Mouse (Mus musculus): ENCODE results near the gene 2010300C02Rik.

- TF ChIP-seq POLR2A (IDR thresholded peaks at IDR 0.05; ENCODE audit: borderline replicate concordance, extremely low read depth, low read depth, low read length) (no peak), CTCF (IDR thresholded peaks at IDR 0.05; ENCODE audit: insufficient read depth, low read length) (no peak)
Measured at GRCm38 (mm10) chr1:37641361-37641760, 78.5 kb downstream of the 2010300C02Rik start.

Measured in lung, adult 2 months (tissue).